Mouse (Mus musculus) hindbrain, embryonic 11.5 days (tissue): Measurements from ENCODE around the gene Dhx35. TPM values are rescaled to one million over a fixed set of nuclear protein-coding genes. Genes with fewer than 3 reads are reported as not detected.

Experiments
- ATAC-seq: fragments of 200-750 bp; cut with Nextera tagmentation; 2 replicates; pipeline ENCODE4 v1.8.0; 2017; ENCODE audit warnings: mild to moderate bottlenecking, moderate TSS enrichment, moderate library complexity; ENCODE audit not compliant: low FRiP score
- DNase-seq: peaks from one replicate; pipeline ENCODE4 v3.0.0-alpha.2; 2015; ENCODE audit warnings: low spot score
- H3K27ac ChIP-seq: fragments of 300-500 bp; sonication (generic); 2 replicates; pipeline ENCODE4 v1.5.1; 2014; ENCODE audit warnings: mild to moderate bottlenecking, low read depth, low read length
- H3K27me3 ChIP-seq: fragments of 300-500 bp; sonication (generic); 2 replicates; pipeline ENCODE4 v1.6.1; 2014; ENCODE audit warnings: mild to moderate bottlenecking, low read length, moderate library complexity, mixed read lengths; ENCODE audit not compliant: control insufficient read depth, insufficient read depth
- H3K36me3 ChIP-seq: fragments of 300-500 bp; sonication (generic); 2 replicates; pipeline ENCODE4 v1.6.1; 2014; ENCODE audit warnings: mild to moderate bottlenecking, low read length, moderate library complexity, mixed read lengths; ENCODE audit not compliant: control insufficient read depth, insufficient read depth
- H3K4me1 ChIP-seq: fragments of 300-500 bp; sonication (generic); replicated peaks from 2 replicates; pipeline ENCODE4 v1.6.1; 2014; ENCODE audit warnings: low read length, mixed read lengths; ENCODE audit not compliant: control insufficient read depth, insufficient read depth
- H3K4me2 ChIP-seq: fragments of 300-500 bp; sonication (generic); replicated peaks from 2 replicates; pipeline ENCODE4 v1.6.1; 2014; ENCODE audit warnings: mild to moderate bottlenecking, low read depth, low read length
- H3K4me3 ChIP-seq: fragments of 300-500 bp; sonication (generic); 2 replicates; pipeline ENCODE4 v1.5.1; 2014; ENCODE audit warnings: low read depth, low read length
- H3K9ac ChIP-seq: fragments of 300-500 bp; sonication (generic); 2 replicates; pipeline ENCODE4 v1.6.1; 2014; ENCODE audit warnings: low read depth, low read length
- H3K9me3 ChIP-seq: fragments of 300-500 bp; sonication (generic); 2 replicates; pipeline ENCODE4 v1.6.1; 2016; ENCODE audit warnings: low read length; ENCODE audit not compliant: control insufficient read depth
- WGBS: fragments of 180-500 bp; shearing (Covaris S2); extraction: QIAGEN DNeasy Blood & Tissue Kit; methylation state at CpG from one replicate; pipeline ENCODE4 v1.1.7; 2014; 5-methylcytosine and 5-hydroxymethylcytosine counted together
- polyA plus RNA-seq: library from polyadenylated mRNA; unstranded; fragments of >200 nt; fragmentation: Nextera tagmentation; extraction: Ambion mirVana; gene quantifications from 2 replicates; pipeline ENCODE4 v1.2.1, GENCODE M21; 2014

Gene Dhx35
- polyA plus RNA-seq, 1 experiment from 2014 or later, result 15.4 TPM

DNA sequence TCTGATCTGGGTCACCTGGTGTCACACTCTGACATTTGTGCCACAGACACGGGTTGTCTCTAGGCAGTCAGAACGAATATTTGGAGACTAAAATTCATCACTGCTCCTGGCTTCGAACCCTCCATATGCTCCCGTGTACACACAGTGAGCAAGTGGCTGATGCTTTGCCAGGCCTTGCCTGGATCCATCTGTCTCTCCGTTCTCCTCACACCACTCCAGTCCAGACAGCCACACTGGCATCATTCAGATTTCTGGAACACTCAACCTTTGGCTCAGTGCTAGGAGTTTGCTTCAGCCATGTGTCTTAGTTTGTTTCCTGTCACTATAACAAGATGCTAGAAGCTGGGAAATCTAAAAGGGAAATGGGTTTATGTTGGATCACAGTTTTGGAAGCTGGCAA lies 93.9 kb downstream of the Dhx35 start:
- H3K27me3 ChIP-seq, result no peaks in the 10 kb centered on the region
- WGBS, result 88% methylated on average over 5 of the region's 5 CpGs
- no peaks in the 10 kb centered on the region for H3K9me3 ChIP-seq
- H3K36me3 ChIP-seq, result no peaks in the 10 kb centered on the region
- H3K4me1 ChIP-seq, result no peaks in the 10 kb centered on the region
- no peak for DNase-seq
- no peak overlapping the region for H3K4me2 ChIP-seq
- no peak overlapping the region for H3K9ac ChIP-seq
- no peak overlapping the region for H3K4me3 ChIP-seq
- no peak overlapping the region for H3K27ac ChIP-seq
- ATAC-seq, result no peak

DNA sequence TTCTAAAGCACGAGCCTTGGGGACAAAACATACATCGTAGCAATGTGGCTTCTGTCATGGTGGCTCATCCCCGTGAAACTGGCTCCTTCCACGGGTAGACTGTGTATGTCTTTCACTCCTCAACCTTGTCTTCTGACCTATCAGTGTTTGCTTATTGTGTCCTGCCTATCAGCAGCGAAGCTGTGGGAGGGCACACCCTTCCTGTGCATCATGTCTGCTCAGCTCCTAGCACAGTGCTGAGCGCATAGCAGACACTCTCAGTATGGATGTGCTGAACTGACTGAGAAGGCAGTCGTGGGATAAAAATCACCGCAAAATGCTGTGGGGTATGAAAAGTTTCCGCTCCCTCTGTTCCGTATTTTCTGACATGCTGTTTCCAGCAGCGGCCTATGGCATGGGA lies 94.6 kb downstream of the Dhx35 start:
- H3K4me1 ChIP-seq, result no peaks in the 10 kb centered on the region
- no peak overlapping the region for H3K4me3 ChIP-seq
- DNase-seq (no peak), ATAC-seq (no peak)
- WGBS, result 60% methylated on average over 11 of the region's 11 CpGs
- no peak overlapping the region for H3K9ac ChIP-seq
- H3K27ac ChIP-seq, result no peak overlapping the region
- no peak overlapping the region for H3K4me2 ChIP-seq
- H3K36me3 ChIP-seq, result no peaks in the 10 kb centered on the region
- H3K27me3 ChIP-seq, result no peaks in the 10 kb centered on the region
- no peaks in the 10 kb centered on the region for H3K9me3 ChIP-seq

DNA sequence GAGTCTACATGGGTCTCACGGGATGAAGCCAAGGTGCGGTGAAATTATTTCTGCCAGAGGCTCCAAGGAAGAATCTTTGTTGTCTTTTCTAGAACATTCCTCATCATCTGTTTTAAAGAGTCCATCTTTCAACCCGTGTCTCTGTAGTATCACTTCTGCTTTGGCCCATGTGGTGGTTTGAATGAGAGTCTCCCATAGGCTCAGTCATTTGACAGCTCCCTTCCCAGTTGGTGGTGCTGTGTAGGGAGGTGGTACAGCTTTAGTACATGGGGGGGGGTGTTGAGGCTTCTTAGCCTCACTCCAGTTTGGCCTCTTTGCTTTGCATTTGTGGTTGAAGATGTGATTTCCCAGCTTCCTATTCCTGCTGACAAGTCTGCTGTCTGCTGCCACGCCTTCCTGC lies 96.7 kb downstream of the Dhx35 start:
- Histone ChIP-seq H3K4me3 (no peak overlapping the region), H3K9me3 (no peaks in the 10 kb centered on the region), H3K4me1 (no peaks in the 10 kb centered on the region), H3K27me3 (no peaks in the 10 kb centered on the region), H3K9ac (no peak overlapping the region), H3K36me3 (no peaks in the 10 kb centered on the region), H3K4me2 (no peak overlapping the region), H3K27ac (no peak overlapping the region)
- no peak for DNase-seq
- no peak for ATAC-seq
- 90% methylated on average over 4 of the region's 4 CpGs for WGBS

DNA sequence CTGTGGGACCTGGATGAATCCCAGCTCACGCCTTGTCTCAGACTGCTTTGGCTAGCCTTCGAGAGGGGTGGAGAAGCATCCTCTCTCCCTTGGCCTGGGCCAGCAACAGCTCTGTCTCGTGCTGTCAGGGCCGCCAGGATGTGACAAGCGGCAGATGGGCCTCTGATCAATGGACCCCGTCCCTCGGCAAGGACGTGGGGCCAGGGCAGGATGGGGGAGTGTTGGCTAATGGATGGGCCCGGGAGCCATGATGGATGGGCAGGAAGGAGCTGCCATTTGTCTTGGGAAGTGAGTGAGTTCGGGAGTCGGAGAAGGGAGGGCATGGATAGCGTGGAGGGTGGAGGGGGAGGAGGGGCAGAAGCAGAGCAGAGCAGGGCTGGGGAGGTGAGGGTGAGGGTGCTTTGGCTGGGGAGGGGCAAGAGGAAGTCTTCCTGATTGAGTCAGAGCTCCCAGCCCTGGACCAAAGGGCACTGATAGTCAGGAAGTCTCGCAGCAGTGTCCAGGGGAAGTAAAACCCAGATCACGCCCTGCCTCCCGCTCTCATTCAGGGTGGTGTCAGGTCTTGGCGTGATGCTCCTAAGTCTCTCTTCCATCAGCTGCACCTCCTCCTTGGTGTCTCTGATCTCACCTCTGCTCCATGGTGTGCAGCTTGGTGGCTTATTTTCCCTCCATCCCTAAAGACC lies 98.7 kb downstream of the Dhx35 start:
- 51% methylated on average over 16 of the region's 16 CpGs for WGBS
- H3K9ac ChIP-seq, result no peak overlapping the region
- H3K36me3 ChIP-seq, result no peaks in the 10 kb centered on the region
- no peaks in the 10 kb centered on the region for H3K4me1 ChIP-seq
- no peak overlapping the region for H3K27ac ChIP-seq
- no peaks in the 10 kb centered on the region for H3K9me3 ChIP-seq
- H3K4me3 ChIP-seq, result no peak overlapping the region
- ATAC-seq (no peak), DNase-seq (peak; percentile 21)
- no peak overlapping the region for H3K4me2 ChIP-seq
- no peaks in the 10 kb centered on the region for H3K27me3 ChIP-seq

DNA sequence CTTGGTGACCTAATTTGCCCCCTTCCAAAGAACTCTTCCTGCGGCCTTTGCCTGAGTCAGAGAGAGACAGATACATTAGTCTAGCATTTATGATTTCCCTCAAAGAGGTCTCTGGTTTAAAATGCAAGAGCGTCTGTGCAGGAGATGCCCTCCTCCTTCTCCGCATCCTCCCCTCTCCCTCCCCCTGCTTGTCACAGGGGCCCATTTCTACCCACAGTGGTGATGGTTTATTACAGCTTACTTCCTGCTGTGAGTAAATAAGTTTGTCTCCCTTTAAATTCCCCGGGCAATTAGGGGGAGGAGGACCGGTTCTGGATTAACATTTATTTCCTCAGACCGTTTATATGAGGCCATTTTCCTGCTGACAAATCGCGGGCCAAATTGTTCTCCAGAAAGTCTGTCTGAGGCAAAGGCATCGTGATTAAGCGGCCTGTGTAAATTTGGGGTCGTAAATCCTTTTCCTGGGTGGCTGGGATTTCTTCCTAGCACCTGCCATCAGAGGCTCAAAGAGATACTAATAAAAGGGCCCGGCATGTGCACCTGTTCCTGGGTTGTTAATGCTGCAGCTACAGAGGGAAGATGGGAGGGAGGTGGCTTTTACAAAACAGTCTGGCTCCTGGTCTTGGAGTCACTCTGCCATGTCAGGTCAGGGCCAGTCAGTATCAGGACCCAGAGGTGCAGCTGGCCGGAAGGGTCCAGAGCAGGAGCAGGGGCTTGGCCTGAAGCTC lies 104.0 kb downstream of the Dhx35 start:
- WGBS, result 60% methylated on average over 13 of the region's 13 CpGs
- ATAC-seq (no peak), DNase-seq (no peak)
- Histone ChIP-seq H3K9ac (no peak overlapping the region), H3K4me1 (no peaks in the 10 kb centered on the region), H3K27me3 (no peaks in the 10 kb centered on the region), H3K27ac (no peak overlapping the region), H3K4me2 (no peak overlapping the region), H3K36me3 (no peaks in the 10 kb centered on the region), H3K9me3 (no peaks in the 10 kb centered on the region), H3K4me3 (no peak overlapping the region)

Other genes starting within 250 kb of the Dhx35 start
- 1.9 and 2.9 TPM in 2 replicates for gene Slc32a1, start 184.0 kb upstream of the Dhx35 start, polyA plus RNA-seq
- 13.7 and 16.7 TPM in 2 replicates for gene Actr5, start 169.9 kb upstream of the Dhx35 start, polyA plus RNA-seq
- 2.4 and 3.6 TPM in 2 replicates for gene Ppp1r16b, start 129.4 kb upstream of the Dhx35 start, polyA plus RNA-seq
- 37.8 and 38.3 TPM in 2 replicates for gene Fam83d, start 26.7 kb upstream of the Dhx35 start, polyA plus RNA-seq